Mouse (Mus musculus): Measurements from ENCODE around the gene Pde8a.
A peak's percentile ranks its signal among the peaks of the same experiment; 100 is the strongest.

The Pde8a gene

DNA sequence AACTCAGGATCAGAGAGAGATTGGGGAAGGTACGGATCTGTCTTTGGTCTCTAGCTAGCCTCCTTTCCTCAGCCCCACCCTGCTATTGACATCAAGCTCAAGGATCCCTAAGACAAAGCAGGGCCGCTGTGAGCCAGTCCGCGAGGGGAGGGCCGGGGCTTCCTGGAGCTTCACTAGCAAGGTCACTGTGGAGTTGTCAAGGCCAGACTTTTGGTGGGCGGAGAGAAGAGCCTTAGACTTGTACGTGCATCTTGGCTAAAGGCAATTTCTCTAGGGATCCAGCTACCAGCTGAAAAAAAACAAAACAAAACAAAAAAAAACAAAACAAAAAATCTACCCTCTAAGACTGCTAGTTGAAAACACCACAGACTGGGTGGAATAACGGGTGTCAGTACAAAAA, 1.6 kb upstream of the Pde8a start:
- no peak for DNase-seq (ENCODE audit: low spot score)

GRCm38 (mm10) chr7:81212261-81212681, 1.1 kb upstream of the Pde8a start:
- peak; percentile 11 for DNase-seq (ENCODE audit: low spot score)

GRCm38 (mm10) chr7:81212697-81213346, 574 bp upstream of the Pde8a start:
- peak; percentile 84 for DNase-seq (ENCODE audit: low spot score)

- no peak for DNase-seq (ENCODE audit: low spot score)
Measured at GRCm38 (mm10) chr7:81214153-81214907, 934 bp downstream of the Pde8a start.

DNA sequence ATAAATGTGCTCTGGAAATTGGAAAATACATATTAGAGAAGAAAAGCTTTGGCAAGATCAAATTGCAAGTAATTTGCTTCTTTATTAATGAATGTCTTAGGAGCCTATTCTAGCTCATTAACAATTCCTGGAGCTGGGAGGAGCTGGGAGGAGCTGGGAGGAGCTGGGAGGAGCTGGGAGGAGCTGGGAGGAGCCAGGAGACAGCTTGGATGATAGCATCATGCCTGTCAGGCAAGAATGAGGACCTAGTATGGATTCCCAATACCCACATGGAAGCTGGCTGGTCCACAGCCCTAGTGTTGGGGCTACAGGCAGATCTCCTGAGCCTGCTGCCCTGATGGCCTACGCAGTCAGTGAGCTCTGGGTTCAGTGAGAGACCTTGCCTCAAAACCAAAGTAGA, 2.6 kb downstream of the Pde8a start:
- no peak for DNase-seq (ENCODE audit: low spot score)

DNA sequence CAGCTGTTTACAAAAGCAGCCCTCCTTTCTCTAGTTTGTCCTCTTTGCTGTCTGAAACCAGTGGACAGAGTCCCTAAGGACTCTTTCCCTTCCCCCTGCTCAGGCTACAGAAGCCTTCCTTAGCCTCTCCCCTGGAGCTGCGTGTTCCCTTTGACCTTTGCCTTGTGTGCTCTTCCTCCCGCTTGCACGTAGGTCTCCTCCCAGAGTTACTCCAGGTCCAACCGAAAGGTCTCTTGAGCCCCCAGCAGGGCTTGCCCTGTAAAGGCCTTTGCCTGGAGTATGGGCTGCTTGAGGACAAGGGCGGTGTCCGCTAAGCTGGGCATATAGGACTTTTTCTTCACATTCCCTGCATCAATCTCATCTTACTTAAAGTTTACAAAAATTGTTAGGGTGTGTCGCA, 5.9 kb downstream of the Pde8a start:
- no peak for DNase-seq (ENCODE audit: low spot score)

GRCm38 (mm10) chr7:81220381-81220780, 7.0 kb downstream of the Pde8a start:
- DNase-seq (ENCODE audit: low spot score): no peak

DNA sequence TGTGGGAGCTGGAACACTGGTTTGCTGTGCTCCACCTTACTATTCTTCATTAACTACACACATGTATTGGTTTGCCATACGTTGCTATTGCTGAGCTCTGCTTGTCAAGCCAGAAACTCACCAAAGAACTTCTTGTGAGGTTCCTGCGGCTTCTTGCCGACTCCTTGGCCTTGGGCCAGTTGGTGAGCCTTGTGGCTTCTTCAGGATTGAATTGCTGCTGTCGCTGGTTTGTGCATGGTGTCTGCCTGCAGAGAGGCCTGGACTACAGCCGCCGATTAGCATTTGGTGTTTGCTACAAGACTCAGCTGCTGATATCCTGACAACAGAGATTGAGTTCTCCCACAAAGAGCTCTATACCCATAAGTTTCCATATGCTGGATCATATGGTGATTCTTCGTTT, 10.9 kb downstream of the Pde8a start:
- no peak for DNase-seq (ENCODE audit: low spot score)

GRCm38 (mm10) chr7:81230091-81230792, 16.8 kb downstream of the Pde8a start:
- DNase-seq (ENCODE audit: low spot score): no peak

DNA sequence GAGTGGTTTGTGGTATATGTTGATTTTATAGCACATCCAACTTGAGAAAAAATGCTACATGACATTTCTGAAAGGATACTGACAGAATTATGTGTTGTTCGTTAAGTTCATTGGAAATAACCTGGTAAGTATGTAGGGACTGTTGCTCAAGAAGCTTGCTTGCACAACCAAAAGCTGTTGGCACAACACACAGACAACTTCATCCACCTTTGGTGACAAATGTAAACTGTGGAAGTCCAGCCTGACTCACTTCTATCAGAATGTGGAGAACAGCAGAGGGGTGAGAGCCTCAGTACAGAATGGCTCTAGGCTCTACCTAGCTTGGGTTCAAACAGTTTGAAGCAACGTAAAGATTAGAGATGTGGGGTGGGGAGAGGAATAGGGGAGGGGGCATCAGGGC, 19.3 kb downstream of the Pde8a start:
- no peak for DNase-seq (ENCODE audit: low spot score)

DNA sequence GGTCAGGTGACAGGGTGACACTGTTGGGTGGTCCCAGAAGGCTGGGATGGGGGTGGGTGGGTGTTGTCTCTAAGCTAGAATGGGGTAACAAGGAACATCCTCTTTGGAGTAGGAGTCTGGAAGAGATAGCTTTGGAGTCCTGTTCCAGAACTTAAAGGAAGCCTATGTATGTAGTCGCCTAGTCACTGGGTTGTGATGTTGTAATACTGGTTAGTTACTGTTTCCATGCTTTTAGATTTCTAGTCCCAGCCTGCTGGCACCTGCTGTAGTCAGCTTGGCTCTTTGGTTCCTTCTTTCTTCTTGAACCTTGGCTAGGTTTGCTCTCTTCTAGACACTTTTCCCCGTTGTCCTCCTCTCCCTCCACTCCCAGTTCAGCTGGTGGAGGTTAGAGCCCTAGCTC, 21.7 kb downstream of the Pde8a start:
- no peak for DNase-seq (ENCODE audit: low spot score)

GRCm38 (mm10) chr7:81235600-81236223, 22.3 kb downstream of the Pde8a start:
- no peak for DNase-seq (ENCODE audit: low spot score)

DNA sequence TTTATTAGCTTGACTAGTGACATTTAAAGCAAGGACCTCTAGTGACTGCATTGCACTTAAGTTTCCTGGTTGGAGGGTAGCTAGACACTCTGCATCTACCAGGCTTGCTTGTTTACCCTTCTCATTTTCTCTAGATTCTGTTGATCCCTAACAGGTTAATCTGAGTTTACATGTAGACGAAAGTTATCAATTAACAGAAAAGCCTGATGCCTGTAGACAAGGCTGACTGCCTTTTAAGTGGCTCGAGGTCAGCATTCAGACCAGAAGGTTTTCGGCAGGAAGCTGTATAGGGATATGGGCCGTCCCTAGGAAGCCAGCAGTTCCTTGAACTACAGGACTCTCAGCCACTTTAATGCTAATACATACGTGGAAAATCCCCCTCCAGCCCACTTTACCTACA, 30.0 kb downstream of the Pde8a start:
- DNase-seq (ENCODE audit: low spot score): no peak

GRCm38 (mm10) chr7:81249854-81250279, 36.5 kb downstream of the Pde8a start:
- no peak for DNase-seq (ENCODE audit: low spot score)

DNA sequence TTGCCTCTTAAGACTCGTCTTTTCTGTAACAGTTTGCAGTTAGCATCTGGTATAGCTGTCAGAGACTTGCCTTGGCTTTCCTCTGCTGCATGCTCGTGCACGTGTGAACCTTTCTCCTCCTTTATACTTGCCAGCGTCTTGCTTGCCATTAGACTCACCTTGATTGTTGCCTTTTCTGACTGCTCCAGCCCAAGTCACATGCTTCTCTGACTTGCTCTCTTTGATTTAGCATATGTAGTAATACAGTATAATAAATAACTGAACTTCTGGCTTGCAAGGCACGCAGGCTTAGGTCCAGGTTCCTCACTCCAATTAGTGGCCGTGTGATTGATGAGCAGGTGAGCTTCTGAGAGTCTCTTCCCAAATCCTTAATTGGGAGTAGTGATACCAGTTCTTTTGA, 37.2 kb downstream of the Pde8a start:
- DNase-seq (ENCODE audit: low spot score): no peak

GRCm38 (mm10) chr7:81251521-81251920, 38.1 kb downstream of the Pde8a start:
- DNase-seq (ENCODE audit: low spot score): no peak

- no peak for DNase-seq (ENCODE audit: low spot score)
Measured at GRCm38 (mm10) chr7:81253317-81253716, 39.9 kb downstream of the Pde8a start.

GRCm38 (mm10) chr7:81254579-81254978, 41.2 kb downstream of the Pde8a start:
- no peak for DNase-seq (ENCODE audit: low spot score)

GRCm38 (mm10) chr7:81255456-81255855, 42.1 kb downstream of the Pde8a start:
- no peak for DNase-seq (ENCODE audit: low spot score)

GRCm38 (mm10) chr7:81256773-81257172, 43.4 kb downstream of the Pde8a start:
- no peak for DNase-seq (ENCODE audit: low spot score)

DNA sequence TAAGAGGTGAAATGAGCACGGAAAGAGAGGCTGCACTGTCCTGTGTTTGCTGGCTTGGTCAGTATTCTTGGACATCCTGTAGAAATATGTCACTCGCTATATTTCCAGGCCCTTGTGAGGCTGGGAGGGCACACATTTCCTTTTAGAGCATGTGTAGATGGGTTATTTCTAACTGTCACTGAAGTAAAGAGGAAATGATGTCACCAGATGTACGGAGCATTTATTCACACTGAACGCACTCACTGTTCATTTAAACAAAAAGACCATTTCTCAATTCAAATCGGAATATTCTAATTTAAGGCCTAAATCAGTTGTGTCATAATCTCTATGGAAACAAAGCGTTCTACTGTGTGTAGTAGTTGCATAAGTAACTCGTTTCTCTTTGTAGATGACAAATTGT, 48.2 kb downstream of the Pde8a start:
- no peak for DNase-seq (ENCODE audit: low spot score)

GRCm38 (mm10) chr7:81272908-81273307, 59.5 kb downstream of the Pde8a start:
- DNase-seq (ENCODE audit: low spot score): no peak

DNA sequence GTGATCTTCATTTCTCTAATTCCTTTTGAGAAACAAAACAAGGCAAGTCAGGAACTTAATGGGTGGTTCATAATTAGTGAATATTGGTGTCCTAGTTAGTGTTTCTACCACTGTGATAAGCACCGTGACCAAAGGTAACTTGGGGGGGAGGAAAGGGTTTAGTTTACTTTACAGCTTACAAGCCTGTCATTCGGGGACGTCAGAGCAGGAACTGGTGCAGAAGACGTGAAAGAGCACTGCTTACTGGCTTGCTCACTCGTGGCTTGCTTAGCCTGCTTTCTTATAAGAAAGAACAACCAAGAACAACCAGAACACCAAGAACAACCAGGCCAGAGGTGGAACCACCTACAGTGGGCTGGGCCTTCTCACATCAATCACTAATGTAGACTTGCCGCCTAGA, 65.6 kb downstream of the Pde8a start:
- no peak for DNase-seq (ENCODE audit: low spot score)

Measured in urinary bladder, postnatal 10 days (tissue).